Mouse (Mus musculus) hindbrain, postnatal 0 days (tissue): ENCODE data around the gene Asna1. TPM values are rescaled to one million over a fixed set of nuclear protein-coding genes. Genes with fewer than 3 reads are reported as not detected.

Experiments used
- ATAC-seq: fragments of 200-750 bp; cut with Nextera tagmentation; 2 replicates; pipeline ENCODE4 v1.8.0; 2017; ENCODE audit warnings: mild to moderate bottlenecking, moderate TSS enrichment, moderate library complexity
- DNase-seq: peaks from one replicate; pipeline ENCODE4 v3.0.0-alpha.2; 2015; ENCODE audit warnings: low spot score
- H3K27ac ChIP-seq: fragments of 300-500 bp; sonication (generic); 2 replicates; pipeline ENCODE4 v1.5.1; 2014; ENCODE audit warnings: mild to moderate bottlenecking
- H3K27me3 ChIP-seq: fragments of 300-500 bp; sonication (generic); 2 replicates; pipeline ENCODE4 v1.6.1; 2014; ENCODE audit warnings: low read length, mixed read lengths; ENCODE audit not compliant: insufficient read depth
- H3K36me3 ChIP-seq: fragments of 300-500 bp; sonication (generic); 2 replicates; pipeline ENCODE4 v1.6.1; 2014; ENCODE audit warnings: low read length, mixed read lengths; ENCODE audit not compliant: insufficient read depth
- H3K4me1 ChIP-seq: fragments of 300-500 bp; sonication (generic); 2 replicates; pipeline ENCODE4 v1.6.1; 2014; ENCODE audit warnings: antibody characterized with exemption, low read length, mixed read lengths; ENCODE audit not compliant: insufficient read depth
- H3K4me2 ChIP-seq: fragments of 300-500 bp; sonication (generic); 2 replicates; pipeline ENCODE4 v1.6.1; 2014; ENCODE audit warnings: low read depth, mild to moderate bottlenecking, low read length, moderate library complexity, mixed read lengths
- H3K4me3 ChIP-seq: fragments of 300-500 bp; sonication (generic); 2 replicates; pipeline ENCODE4 v1.5.1; 2014; ENCODE audit warnings: low read length
- H3K9ac ChIP-seq: fragments of 300-500 bp; sonication (generic); replicated peaks from 2 replicates; pipeline ENCODE4 v1.6.1; 2014; ENCODE audit warnings: mild to moderate bottlenecking, low read length, moderate library complexity, mixed read lengths
- H3K9me3 ChIP-seq: fragments of 300-500 bp; sonication (generic); 2 replicates; pipeline ENCODE4 v1.6.1; 2016; ENCODE audit warnings: low read length, mixed read lengths
- CTCF ChIP-seq: IDR thresholded peaks from 2 replicates; pipeline ENCODE4 v1.5.1; 2016; ENCODE audit warnings: antibody characterized with exemption, control low read depth, low read depth
- WGBS: fragments of 180-500 bp; shearing (Covaris S2); extraction: QIAGEN DNeasy Blood & Tissue Kit; methylation state at CpG from one replicate; pipeline ENCODE4 v1.1.7; 2014; 5-methylcytosine and 5-hydroxymethylcytosine counted together
- polyA plus RNA-seq: library from polyadenylated mRNA; unstranded; fragments of >200 nt; fragmentation: Nextera tagmentation; extraction: Ambion mirVana; gene quantifications from 2 replicates; pipeline ENCODE4 v1.2.1, GENCODE M21; 2015
- total RNA-seq: library from RNA; depleted of rRNA; stranded (reverse); fragments of >200 nt; gene quantifications from 2 replicates; pipeline ENCODE4 v1.2.3, GENCODE M21; 2014

The Asna1 gene
- total and polyA plus RNA-seq, 2 experiments from 2014 or later: 150 to 165 TPM

DNA sequence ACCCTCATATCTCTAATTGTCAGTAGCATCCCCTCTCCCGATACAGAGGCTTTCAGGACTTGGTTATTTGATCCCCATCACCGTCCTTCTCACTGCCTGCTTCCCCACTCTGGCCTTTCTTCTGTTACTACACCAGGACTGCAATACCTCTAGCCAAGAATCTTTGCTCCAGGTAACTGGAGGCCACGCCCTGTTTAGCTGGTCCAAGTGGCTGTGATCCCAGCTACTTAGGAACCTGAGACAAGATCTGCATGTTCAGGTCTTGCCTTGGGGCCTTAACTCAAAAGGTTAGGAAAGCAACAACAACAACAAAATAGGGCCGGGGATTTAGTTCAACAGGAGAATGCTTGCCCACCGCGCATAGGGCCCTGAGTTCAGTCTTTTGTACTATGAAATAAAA, 18.5 kb upstream of the Asna1 start:
- Histone ChIP-seq H3K27me3 (no peaks in the 10 kb centered on the region), H3K4me2 (no peak overlapping the region), H3K27ac (no peak overlapping the region), H3K9me3 (no peaks in the 10 kb centered on the region), H3K36me3 (peaks cover 63% of the 10 kb centered on the region), H3K4me1 (peaks cover 4% of the 10 kb centered on the region; the same call in 1 of the 2 replicates), H3K4me3 (no peak overlapping the region), H3K9ac (no peak overlapping the region)
- no peak for TF ChIP-seq CTCF
- 93% methylated on average over 6 of the region's 6 CpGs for WGBS
- ATAC-seq (no peak), DNase-seq (no peak)

DNA sequence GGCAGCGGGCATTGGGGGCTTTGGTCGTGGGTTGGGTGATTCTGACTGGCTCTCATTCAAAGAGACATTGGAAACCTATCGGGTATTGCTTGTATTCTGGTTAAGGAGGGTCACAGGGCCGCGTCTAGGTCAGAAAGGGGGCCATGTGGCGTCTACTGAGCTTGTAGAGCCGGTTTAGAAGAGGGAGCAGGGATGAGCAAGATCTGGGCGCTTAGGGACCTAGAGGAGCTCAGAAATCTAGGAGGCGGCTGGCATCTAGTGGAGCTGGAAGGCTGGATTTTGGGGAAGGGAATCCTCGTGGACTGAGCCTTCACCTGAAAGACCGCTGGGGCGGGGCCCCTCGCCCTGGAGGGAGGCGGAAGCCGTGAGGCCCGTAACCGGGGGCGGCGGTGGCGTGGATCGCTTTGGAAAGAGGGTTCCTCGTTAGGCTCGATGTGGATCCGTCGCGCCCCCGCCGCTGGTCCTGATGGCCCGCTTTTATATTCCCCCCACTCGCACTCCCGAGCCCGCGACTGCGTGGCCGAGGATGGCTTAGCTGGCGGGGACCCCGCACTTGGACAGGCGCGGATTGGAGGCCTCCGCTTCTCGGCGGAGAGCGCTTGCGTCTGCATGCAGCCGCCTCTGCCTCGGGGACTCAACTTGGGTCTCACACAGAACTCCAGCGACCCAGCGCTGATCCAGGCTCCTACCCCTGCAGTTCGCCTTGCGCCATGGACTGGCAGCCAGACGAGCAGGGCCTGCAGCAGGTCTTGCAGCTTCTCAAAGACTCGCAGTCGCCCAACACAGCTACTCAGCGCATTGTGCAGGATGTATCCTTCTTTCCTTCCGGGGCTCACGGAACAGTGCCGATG, 12.8 kb upstream of the Asna1 start:
- ATAC-seq (peak; percentile 2; the same call in 1 of the 2 replicates), DNase-seq (peak; percentile 65)
- Histone ChIP-seq H3K27me3 (no peaks in the 10 kb centered on the region), H3K4me1 (peaks cover 8% of the 10 kb centered on the region; the same call in 1 of the 2 replicates), H3K27ac (peak overlapping the region; percentile 98), H3K9ac (peak overlapping the region; percentile 91), H3K36me3 (peaks cover 17% of the 10 kb centered on the region), H3K9me3 (no peaks in the 10 kb centered on the region), H3K4me2 (peak overlapping the region; percentile 82), H3K4me3 (peak overlapping the region; percentile 83)
- TF ChIP-seq CTCF: no peak
- under 1% methylated on average over 52 of the region's 57 CpGs for WGBS

DNA sequence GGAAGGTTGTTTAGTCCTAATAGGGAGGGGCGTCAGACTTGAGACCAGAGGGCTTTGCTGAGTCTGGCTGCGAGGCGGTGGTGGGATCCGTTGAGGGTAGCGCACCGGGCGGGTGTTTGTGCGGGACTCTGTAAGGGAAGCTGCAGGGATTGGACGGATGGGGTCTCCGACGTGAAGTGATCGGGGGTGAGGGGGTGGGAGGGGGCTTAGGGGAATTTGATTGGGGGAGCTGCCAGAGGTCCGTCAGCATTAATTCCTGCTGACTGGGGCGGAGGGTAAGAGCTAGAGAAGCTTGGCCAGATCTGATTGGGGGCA, 12.2 kb upstream of the Asna1 start:
- Histone ChIP-seq H3K4me3 (peak overlapping the region; percentile 83), H3K9ac (peak overlapping the region; percentile 91), H3K4me2 (peak overlapping the region; percentile 82), H3K36me3 (peaks cover 19% of the 10 kb centered on the region), H3K27me3 (no peaks in the 10 kb centered on the region), H3K9me3 (no peaks in the 10 kb centered on the region), H3K4me1 (peaks cover 8% of the 10 kb centered on the region; the same call in 1 of the 2 replicates), H3K27ac (peak overlapping the region; percentile 98)
- no peak for TF ChIP-seq CTCF
- peak; percentile 74 for ATAC-seq
- no peak for DNase-seq
- 0% methylated on average over 13 of the region's 14 CpGs for WGBS

DNA sequence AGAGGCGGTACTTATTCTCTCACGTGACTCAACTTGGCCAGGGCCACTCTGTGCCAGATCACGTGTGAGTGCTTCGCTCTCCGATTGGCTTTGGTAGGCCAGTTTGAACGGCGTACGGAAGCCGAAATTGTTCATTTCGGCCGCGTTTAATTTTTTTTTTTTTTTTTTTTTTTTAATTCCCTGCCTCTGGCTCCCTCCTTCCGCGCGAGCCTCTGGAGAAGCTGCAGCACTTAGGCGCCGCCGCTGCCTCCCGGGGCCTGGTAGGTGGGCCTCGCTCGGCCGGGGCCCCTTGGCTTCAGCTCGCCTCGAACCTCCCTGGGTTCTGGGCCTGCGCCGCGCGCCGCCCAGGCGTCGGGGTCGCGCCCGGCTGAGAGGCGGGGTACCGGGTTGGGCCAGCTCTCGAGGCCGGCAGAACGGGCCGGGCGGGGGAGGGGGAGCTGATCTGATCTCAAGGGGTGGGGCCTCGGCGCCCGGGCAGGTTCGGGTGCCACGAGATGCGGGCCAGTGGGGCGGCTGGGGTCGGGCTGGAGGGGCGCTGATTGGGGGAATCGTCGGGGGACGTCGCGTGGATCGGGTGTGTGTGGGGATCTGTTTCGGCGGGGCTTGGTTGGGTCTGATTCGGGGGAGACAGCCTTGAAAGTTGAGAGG, 11.8 kb upstream of the Asna1 start, which contains the start of gene Tnpo2:
Gene Tnpo2 (plus strand): TSS at position 198 of the 648 bp plus-strand sequence.
- H3K9me3 ChIP-seq: no peaks in the 10 kb centered on the region
- no peak for TF ChIP-seq CTCF
- H3K27ac ChIP-seq: peak within 1 kb of the TSS; percentile 98
- peak within 1 kb of the TSS; percentile 83 for H3K4me3 ChIP-seq
- WGBS: under 1% methylated on average over 58 of the region's 59 CpGs
- H3K4me1 ChIP-seq: peaks cover 8% of the 10 kb centered on the region; the same call in 1 of the 2 replicates
- H3K27me3 ChIP-seq: no peaks in the 10 kb centered on the region
- H3K9ac ChIP-seq: peak within 1 kb of the TSS; percentile 91
- peak; percentile 98 for DNase-seq
- peak; percentile 94 for ATAC-seq
- peaks cover 23% of the 10 kb centered on the region for H3K36me3 ChIP-seq
- peak within 1 kb of the TSS; percentile 82 for H3K4me2 ChIP-seq

DNA sequence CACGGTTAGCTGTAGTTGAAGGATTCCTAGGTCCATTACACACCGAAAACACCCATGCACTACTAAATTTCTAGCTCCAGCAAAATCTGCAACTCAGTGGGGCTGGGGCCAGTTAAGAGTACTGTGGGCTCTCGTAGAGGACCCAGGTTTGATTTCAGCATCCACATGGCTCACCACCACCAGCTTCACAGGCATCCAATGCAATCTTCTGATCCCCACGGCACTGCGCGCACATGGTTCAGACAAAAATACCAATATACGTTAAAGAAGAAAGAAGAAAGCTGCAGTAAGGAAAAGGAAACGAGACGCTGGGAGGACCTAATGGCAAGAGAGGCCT, 11.3 kb upstream of the Asna1 start:
- H3K4me1 ChIP-seq: peaks cover 8% of the 10 kb centered on the region; the same call in 1 of the 2 replicates
- ATAC-seq (peak; percentile 38), DNase-seq (no peak)
- peak overlapping the region; percentile 91 for H3K9ac ChIP-seq
- no peak for TF ChIP-seq CTCF
- peak overlapping the region; percentile 98 for H3K27ac ChIP-seq
- 0% methylated on average over 9 of the region's 9 CpGs for WGBS
- H3K36me3 ChIP-seq: peaks cover 26% of the 10 kb centered on the region
- H3K4me3 ChIP-seq: peak overlapping the region; percentile 83
- no peaks in the 10 kb centered on the region for H3K9me3 ChIP-seq
- no peaks in the 10 kb centered on the region for H3K27me3 ChIP-seq
- H3K4me2 ChIP-seq: peak overlapping the region; percentile 82

DNA sequence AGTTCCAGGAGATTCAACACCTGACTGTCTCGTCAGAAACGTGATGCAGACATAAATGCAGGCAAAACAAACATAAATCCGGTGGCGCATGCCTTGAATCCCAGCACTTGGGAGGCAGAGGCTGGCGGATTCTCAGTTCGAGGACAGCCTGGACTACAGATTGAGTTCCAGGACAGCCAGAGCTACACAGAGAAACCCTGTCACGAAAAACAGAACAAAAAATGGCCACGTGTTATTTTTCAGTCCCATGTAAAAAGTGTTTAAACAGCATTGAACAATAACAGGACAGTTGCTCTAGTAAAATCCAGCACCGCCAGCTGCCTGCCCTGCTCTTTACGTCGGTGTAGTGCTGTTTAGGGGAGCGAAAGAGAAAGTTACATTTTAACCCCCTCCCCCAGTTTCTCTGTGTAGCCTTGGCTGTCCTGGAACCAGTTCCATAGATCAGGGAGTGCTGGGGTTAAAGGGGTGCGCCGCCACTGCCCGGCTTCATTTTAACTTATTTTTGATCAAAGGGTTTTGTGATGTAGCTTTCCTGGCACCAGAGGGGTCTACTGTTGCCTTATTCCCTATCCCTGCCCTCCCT, 10.7 kb upstream of the Asna1 start:
- 2% methylated on average over 15 of the region's 15 CpGs for WGBS
- no peak for TF ChIP-seq CTCF
- Histone ChIP-seq H3K4me3 (peak overlapping the region; percentile 83), H3K9ac (peak overlapping the region; percentile 91), H3K9me3 (no peaks in the 10 kb centered on the region), H3K4me2 (peak overlapping the region; percentile 82), H3K36me3 (peaks cover 23% of the 10 kb centered on the region), H3K27me3 (no peaks in the 10 kb centered on the region), H3K27ac (peak overlapping the region; percentile 98), H3K4me1 (peaks cover 8% of the 10 kb centered on the region; the same call in 1 of the 2 replicates)
- ATAC-seq (no peak), DNase-seq (peak; percentile 12)
